Mouse (Mus musculus) cerebellum, adult 2 months (tissue): ENCODE measurements at regions not wholly inside any gene's neighbourhood (a gene's known extent, or its start where the extent isn't known, plus 50 kb on each side); places are given as distances from the start of the nearest gene placed in this dataset.

Source experiments
- DNase-seq, 2 experiments: peaks; one replicate each; pipeline ENCODE4 v3.0.0; 2021
- H3K27ac ChIP-seq: fragments of 200-500 bp; 2 replicates; pipeline ENCODE4 v1.5.1; 2012; ENCODE audit warnings: low read length, control low read depth, inconsistent platforms; ENCODE audit not compliant: insufficient read depth
- H3K27me3 ChIP-seq: fragments of 200-500 bp; 2 replicates; pipeline ENCODE4 v1.6.1; 2012; ENCODE audit warnings: inconsistent platforms, mild to moderate bottlenecking, low read length, moderate library complexity; ENCODE audit not compliant: control insufficient read depth, insufficient read depth
- H3K4me1 ChIP-seq: fragments of 200-500 bp; 2 replicates; pipeline ENCODE4 v1.6.1; 2011; ENCODE audit warnings: low read length; ENCODE audit not compliant: control insufficient read depth, insufficient read depth
- H3K4me3 ChIP-seq: fragments of 200-500 bp; replicated peaks from 2 replicates; pipeline ENCODE3; 2011; ENCODE audit warnings: mild to moderate bottlenecking, low read depth, low read length, control low read depth; ENCODE audit not compliant: insufficient read depth
- CTCF ChIP-seq: fragments of 200-500 bp; IDR thresholded peaks from 2 replicates; pipeline ENCODE4 v1.5.1; 2011; ENCODE audit warnings: low read depth, mild to moderate bottlenecking, control low read depth, low read length, moderate library complexity, borderline replicate concordance; ENCODE audit not compliant: insufficient read depth
- POLR2A ChIP-seq: fragments of 200-500 bp; IDR thresholded peaks from 2 replicates; pipeline ENCODE4 v1.6.1; 2011; ENCODE audit warnings: low read length, control low read depth, borderline replicate concordance; ENCODE audit not compliant: insufficient read depth
- WGBS: fragments of 180-500 bp; shearing (Covaris S2); methylation state at CpG from one replicate; pipeline ENCODE4 v1.1.7; 2018; 5-methylcytosine and 5-hydroxymethylcytosine counted together

DNA sequence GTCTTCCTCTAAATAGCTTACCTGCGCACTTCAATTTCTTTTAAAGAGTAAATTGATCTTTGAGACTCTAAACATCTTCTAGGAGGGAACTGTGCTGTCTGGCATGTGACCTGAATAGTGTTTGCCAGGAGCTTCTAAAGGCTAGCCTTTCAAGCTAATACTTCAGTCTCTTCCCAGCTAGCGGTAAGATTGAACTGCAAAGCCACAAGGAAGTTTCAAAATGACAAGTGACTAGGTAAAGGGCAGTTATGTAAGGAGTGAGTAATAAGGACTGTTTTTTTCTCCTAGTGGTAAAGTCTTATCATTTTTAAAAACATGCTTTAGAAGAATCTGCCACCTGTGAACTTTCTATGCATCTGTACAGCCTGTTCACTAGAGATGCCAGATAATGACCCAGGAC, 211.1 kb downstream of the Kcnrg start:
- Histone ChIP-seq H3K27ac (no peak overlapping the region), H3K4me3 (no peak overlapping the region), H3K27me3 (no peaks in the 10 kb centered on the region), H3K4me1 (no peaks in the 10 kb centered on the region)
- TF ChIP-seq POLR2A, result no peak
- no peak for TF ChIP-seq CTCF
- no peak for DNase-seq
- WGBS, result 95% methylated on average over 2 of the region's 2 CpGs

DNA sequence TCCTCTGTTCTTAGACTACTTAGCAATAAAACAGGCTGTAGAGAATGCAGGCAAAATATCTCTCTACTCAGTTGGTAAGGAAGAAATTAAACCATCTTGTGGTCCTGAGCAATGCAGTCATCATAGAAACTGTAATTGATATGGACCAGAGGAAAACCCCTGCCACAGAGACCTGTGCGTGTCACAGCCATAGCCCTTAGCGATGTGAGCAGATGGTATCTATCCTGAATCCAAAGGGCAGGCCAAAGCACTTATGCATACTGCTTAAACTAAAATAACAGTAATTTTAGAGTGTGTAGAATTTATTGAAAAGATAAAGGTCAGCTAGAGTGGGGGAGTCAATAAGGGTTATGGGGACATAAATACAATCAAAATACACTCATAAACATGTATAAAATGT, 212.0 kb downstream of the Kcnrg start:
- Histone ChIP-seq H3K27ac (no peak overlapping the region), H3K4me3 (no peak overlapping the region), H3K4me1 (no peaks in the 10 kb centered on the region), H3K27me3 (no peaks in the 10 kb centered on the region)
- TF ChIP-seq CTCF, result no peak
- no peak for TF ChIP-seq POLR2A
- no peak for DNase-seq
- 81% methylated on average over 2 of the region's 2 CpGs for WGBS

DNA sequence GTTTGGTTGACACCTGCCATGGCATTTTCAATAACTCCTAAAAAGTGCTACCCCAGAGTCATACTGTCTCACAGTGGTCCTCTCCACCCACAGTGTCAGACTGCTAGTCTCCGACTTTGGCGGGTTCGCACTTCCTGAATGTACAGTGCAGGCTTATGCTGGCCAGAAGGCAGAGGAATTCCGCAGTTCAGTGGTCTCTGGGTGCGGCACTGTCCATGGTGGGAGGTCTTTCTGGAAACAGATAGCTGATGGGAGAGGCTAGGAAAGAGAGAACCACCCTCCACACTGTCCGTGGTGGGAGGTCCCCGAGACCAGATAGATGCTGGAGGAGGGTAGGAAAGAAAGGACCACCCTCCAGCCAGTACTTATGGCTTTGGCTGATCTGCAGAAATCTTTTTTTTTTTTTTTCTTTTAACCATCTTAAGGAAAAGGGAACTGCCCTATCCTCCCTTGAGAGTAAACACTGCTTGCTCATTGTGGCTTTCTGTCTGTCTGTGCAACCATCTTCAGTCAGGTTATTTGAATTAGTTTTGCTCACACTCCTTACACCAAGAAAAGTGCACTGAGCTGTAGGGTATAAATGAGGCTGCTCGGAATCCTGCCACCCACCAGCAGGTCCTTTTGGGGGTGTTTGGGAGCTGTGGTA, 227.2 kb downstream of the Kcnrg start:
- TF ChIP-seq POLR2A, result no peak
- TF ChIP-seq CTCF, result no peak

DNA sequence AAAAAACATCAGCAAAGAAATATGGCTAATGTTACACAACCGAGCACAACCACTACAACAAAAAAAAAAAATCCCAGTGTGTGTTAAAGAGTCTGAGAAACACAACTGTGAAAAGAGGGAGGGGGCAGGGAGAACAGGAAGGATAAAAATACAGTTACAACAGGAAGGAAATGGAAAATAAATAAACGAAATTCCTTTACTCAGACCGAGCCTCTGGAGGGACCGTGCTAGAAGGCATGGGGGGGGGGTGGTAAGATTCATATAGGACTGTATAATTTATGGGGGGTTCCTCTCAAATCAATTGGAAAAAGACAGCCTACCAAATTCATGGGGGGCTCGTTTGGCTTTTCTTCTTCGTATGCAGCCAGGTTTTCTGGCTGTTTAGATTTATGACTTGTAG, 228.5 kb downstream of the Kcnrg start:
- no peak overlapping the region for H3K4me3 ChIP-seq
- H3K27ac ChIP-seq, result no peak overlapping the region
- H3K27me3 ChIP-seq, result no peaks in the 10 kb centered on the region
- no peak for DNase-seq
- H3K4me1 ChIP-seq, result no peaks in the 10 kb centered on the region
- TF ChIP-seq POLR2A, result no peak
- no peak for TF ChIP-seq CTCF
- WGBS, result 87% methylated on average over 6 of the region's 6 CpGs

More for the DNA sequence above, 227.2 kb downstream of the Kcnrg start:
- no peak overlapping the region for H3K27ac ChIP-seq
- WGBS, result 64% methylated on average over 8 of the region's 8 CpGs
- no peaks in the 10 kb centered on the region for H3K27me3 ChIP-seq
- DNase-seq, result no peak
- H3K4me1 ChIP-seq, result no peaks in the 10 kb centered on the region
- H3K4me3 ChIP-seq, result no peak overlapping the region

DNA sequence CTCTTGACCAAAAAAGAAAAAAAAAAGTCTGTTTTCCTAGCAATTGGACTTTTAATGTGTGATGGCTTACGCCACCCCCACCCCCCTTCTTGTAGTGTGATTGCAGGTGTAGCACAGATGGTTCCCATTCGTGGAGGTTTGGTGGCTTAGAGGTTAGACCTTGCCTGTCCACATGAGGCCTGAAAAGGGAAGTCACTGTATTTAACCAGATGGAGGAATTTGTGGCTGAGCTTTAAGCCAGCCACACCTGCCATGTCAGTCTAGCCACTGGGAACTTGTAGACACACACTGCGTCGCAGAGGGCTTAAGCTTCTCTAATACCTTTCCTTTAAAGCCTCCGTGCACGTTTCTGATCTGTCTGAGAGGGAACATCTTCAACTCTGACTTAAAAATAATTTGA, 229.0 kb downstream of the Kcnrg start:
- 85% methylated on average over 6 of the region's 6 CpGs for WGBS

DNA sequence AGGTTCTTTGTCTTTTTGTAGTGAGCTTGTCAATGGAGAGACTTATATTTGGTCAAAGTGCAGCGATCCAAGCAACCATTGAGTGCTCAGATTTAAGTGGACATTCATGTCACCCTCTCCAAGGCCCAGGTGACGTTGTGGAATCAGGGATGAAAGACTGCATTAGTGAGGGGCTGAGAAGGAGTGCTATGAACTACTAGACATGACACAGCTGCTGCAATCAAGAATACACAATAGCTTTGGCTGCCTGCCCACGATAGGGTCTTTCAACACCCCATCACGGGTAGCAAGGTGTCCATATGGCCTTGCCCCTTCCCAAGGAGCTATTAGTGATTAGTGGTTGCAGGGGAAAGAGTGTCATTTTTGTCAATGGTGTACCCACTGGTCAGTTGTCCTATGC, 229.7 kb downstream of the Kcnrg start:
- H3K27me3 ChIP-seq, result no peaks in the 10 kb centered on the region
- TF ChIP-seq POLR2A, result no peak
- TF ChIP-seq CTCF, result no peak
- 45% methylated on average over 4 of the region's 4 CpGs for WGBS
- H3K4me3 ChIP-seq, result no peak overlapping the region
- no peak overlapping the region for H3K27ac ChIP-seq
- H3K4me1 ChIP-seq, result no peaks in the 10 kb centered on the region
- no peak for DNase-seq

More for the DNA sequence above, 229.0 kb downstream of the Kcnrg start:
- Histone ChIP-seq H3K27ac (no peak overlapping the region), H3K4me1 (no peaks in the 10 kb centered on the region), H3K27me3 (no peaks in the 10 kb centered on the region), H3K4me3 (no peak overlapping the region)
- TF ChIP-seq POLR2A (no peak), CTCF (no peak)
- DNase-seq, result no peak

DNA sequence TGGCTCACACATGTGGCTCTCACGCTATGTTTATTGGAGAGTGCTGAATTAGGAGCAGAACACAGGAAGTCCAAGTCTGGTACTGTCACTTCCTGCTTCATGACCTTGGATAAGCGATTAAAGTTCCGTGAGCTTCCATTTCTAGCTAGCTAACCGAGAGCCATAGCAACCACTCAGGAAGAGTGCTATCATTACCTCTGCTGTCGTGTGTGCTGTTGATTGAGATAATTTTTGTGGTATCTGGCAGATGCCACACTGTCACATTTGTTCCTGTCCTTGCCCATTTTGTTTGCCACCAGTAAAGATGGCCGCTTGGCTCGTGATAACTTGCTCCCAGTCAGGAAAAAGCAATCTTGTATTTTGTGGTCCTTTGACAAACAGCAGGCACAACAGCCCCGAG, 230.6 kb downstream of the Kcnrg start:
- Histone ChIP-seq H3K27ac (no peak overlapping the region), H3K4me1 (no peaks in the 10 kb centered on the region), H3K27me3 (no peaks in the 10 kb centered on the region), H3K4me3 (no peak overlapping the region)
- WGBS, result 83% methylated on average over 8 of the region's 8 CpGs
- DNase-seq, result no peak
- TF ChIP-seq CTCF (no peak), POLR2A (no peak)

DNA sequence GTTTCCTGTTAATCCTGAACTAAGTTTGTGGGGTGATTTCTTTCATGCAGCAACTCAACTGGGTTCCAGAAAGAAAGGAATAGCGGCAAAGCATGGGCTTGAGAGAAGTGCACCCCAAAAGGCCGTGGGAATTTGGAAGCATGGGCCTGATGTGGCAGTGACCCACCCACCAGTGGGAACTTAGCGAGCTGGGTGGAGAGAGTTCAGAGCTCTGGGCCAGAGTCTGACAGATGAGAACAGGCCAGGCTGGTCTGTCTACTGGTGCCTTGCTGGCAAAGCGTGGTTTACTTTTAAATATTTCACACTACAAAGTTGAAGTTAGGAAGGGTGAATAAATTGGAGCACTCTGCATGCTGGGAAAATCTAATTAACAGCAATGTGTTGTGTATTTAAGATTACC, 235.2 kb downstream of the Kcnrg start:
- DNase-seq, result no peak
- no peaks in the 10 kb centered on the region for H3K4me1 ChIP-seq
- 84% methylated on average over 4 of the region's 4 CpGs for WGBS
- H3K27ac ChIP-seq, result no peak overlapping the region
- no peak overlapping the region for H3K4me3 ChIP-seq
- no peak for TF ChIP-seq POLR2A
- TF ChIP-seq CTCF, result no peak
- no peaks in the 10 kb centered on the region for H3K27me3 ChIP-seq
